Mouse (Mus musculus): ENCODE data around the gene Sap25.

Gene Sap25

GRCm38 (mm10) chr5:137628498-137629305 lies 12.4 kb upstream of the Sap25 start, which contains the start of the genes Fbxo24, Lrch4 and Gm20605:
Fbxo24 (minus strand) TSS chr5:137629002.
Lrch4 (plus strand) TSS chr5:137629121.
Gm20605 (plus strand) TSS chr5:137629175.
- peak; percentile 98 for DNase-seq (ENCODE audit: low spot score)

GRCm38 (mm10) chr5:137629306-137629721 lies 11.8 kb upstream of the Sap25 start:
- peak; percentile 63 for DNase-seq (ENCODE audit: low spot score)

- no peak for DNase-seq (ENCODE audit: low spot score)
These were observed 11.1 kb upstream of the Sap25 start for GRCm38 (mm10) chr5:137629906-137630545.

- DNase-seq (ENCODE audit: low spot score): no peak
These were observed 10.5 kb upstream of the Sap25 start for GRCm38 (mm10) chr5:137630602-137631001.

GRCm38 (mm10) chr5:137631171-137631570 lies 10.0 kb upstream of the Sap25 start:
- no peak for DNase-seq (ENCODE audit: low spot score)

GRCm38 (mm10) chr5:137631591-137631990 lies 9.5 kb upstream of the Sap25 start:
- DNase-seq (ENCODE audit: low spot score): no peak

GRCm38 (mm10) chr5:137633397-137634084 lies 7.6 kb upstream of the Sap25 start:
- peak; percentile 45 for DNase-seq (ENCODE audit: low spot score)

GRCm38 (mm10) chr5:137639472-137639871 lies 1.7 kb upstream of the Sap25 start:
- no peak for DNase-seq (ENCODE audit: low spot score)

- no peak for DNase-seq (ENCODE audit: low spot score)
These were observed 1.8 kb downstream of the Sap25 start for GRCm38 (mm10) chr5:137642886-137643285.

GRCm38 (mm10) chr5:137644484-137644883 lies 3.4 kb downstream of the Sap25 start:
- no peak for DNase-seq (ENCODE audit: low spot score)

- DNase-seq (ENCODE audit: low spot score): no peak
These were observed 4.0 kb downstream of the Sap25 start for GRCm38 (mm10) chr5:137645091-137645651.

GRCm38 (mm10) chr5:137645652-137646091 lies 4.5 kb downstream of the Sap25 start, which contains the start of gene Irs3:
Irs3 (minus strand) TSS chr5:137645714.
- peak; percentile 34 for DNase-seq (ENCODE audit: low spot score)

GRCm38 (mm10) chr5:137647827-137648601 lies 6.9 kb downstream of the Sap25 start:
- no peak for DNase-seq (ENCODE audit: low spot score)

GRCm38 (mm10) chr5:137649251-137649650 lies 8.1 kb downstream of the Sap25 start:
- DNase-seq (ENCODE audit: low spot score): no peak

GRCm38 (mm10) chr5:137649669-137650571 lies 8.8 kb downstream of the Sap25 start:
- DNase-seq (ENCODE audit: low spot score): peak; percentile 42

GRCm38 (mm10) chr5:137652474-137652873 lies 11.3 kb downstream of the Sap25 start:
- peak; percentile 50 for DNase-seq (ENCODE audit: low spot score)

- no peak for DNase-seq (ENCODE audit: low spot score)
These were observed 12.2 kb downstream of the Sap25 start for GRCm38 (mm10) chr5:137653366-137653765.

- no peak for DNase-seq (ENCODE audit: low spot score)
These were observed 13.6 kb downstream of the Sap25 start for GRCm38 (mm10) chr5:137654746-137655145.

- peak; percentile 68 for DNase-seq (ENCODE audit: low spot score)
These were observed 15.8 kb downstream of the Sap25 start for GRCm38 (mm10) chr5:137656977-137657376.

GRCm38 (mm10) chr5:137660064-137660688 lies 19.0 kb downstream of the Sap25 start:
- DNase-seq (ENCODE audit: low spot score): no peak

All from ovary, postnatal 36 days (tissue).